8 mouse cellular contexts compared by ENCODE assay signal in the genomic region with DNA sequence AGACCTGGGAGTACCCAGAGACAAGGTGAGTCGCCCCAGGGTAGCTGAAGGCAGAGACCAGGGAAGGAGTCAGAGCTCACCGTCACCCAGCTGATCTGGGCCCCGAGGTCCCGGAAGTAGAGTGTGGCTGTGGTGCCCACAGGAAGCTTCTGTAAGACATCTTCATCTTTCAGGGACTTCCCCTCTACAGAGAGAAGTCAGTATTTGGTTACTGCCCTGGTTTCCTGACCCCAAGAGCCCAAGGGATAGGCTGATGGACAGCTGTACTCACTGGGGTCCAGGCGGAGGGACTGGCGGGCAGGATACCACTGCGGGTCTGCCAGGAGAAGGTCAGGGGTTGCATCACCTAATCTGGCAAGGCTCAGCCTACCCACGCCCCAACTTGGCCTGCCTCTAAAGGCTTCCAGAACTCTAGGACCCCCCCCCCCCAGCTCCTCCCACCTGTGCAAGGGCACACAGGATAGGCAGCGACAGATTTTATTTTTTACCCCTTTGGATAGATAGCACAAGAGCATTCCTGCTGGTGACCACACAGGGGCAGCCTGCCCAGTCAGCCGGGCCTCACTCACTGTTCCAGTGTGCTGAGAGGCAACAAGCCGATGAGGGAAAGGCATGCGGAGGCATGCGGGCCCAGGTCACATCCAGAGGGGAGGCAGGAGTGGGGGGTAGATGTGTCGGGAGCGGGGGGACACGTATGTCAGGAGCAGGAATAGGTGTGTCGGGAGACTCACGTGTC. TPM values are rescaled to one million over a fixed set of nuclear protein-coding genes. Genes with fewer than 3 reads are reported as not detected.
DNase-seq lines count a peak whose midpoint lies in the region; ATAC-seq lines count a peak whose summit lies in the region.
"Had no signal": no experiment of that assay in that cellular context is flagged by ENCODE, and none has a peak within 500 bp of the region (broad histone marks: within the 10 kb centered on the region; RNA-seq: fewer than 3 reads in every experiment).

No protein-coding gene starts in this region.

- no peak overlapping the region for H3K4me2 ChIP-seq in kidney, embryonic 15.5 days

- H3K9me3 ChIP-seq in kidney, embryonic 15.5 days (replicated peaks), result no peaks in the 10 kb centered on the region

- H3K9ac ChIP-seq in kidney, embryonic 15.5 days, result no peak overlapping the region

- peaks cover 67% of the 10 kb centered on the region for H3K4me1 ChIP-seq in kidney, embryonic 15.5 days

- ATAC-seq in kidney, embryonic 15.5 days (replicated peaks; ENCODE audit: low FRiP score), result no peak
- 0 out of 2 replicates have a peak, but pooled peaks have one; percentile 12 for ATAC-seq in frontal cortex, adult (ENCODE audit: low TSS enrichment)

- peak; percentile 24 for DNase-seq in kidney, adult 11 months
- DNase-seq in T-cell, adult 2 months (ENCODE audit: low spot score), result peak; percentile 82
- peak; percentile 49 to 62 for DNase-seq in kidney, postnatal 4 days
- peak; percentile 79 to 80 for DNase-seq in natural killer cell, adult 2 months (ENCODE audit: low spot score in 2 of 2)
- no peak for DNase-seq in embryo, embryonic 10 days (ENCODE audit: low spot score)

- no peak overlapping the region for H3K4me3 ChIP-seq in kidney, embryonic 15.5 days (replicated peaks)

- no peak overlapping the region for H3K27ac ChIP-seq in kidney, embryonic 15.5 days

- WGBS in kidney, embryonic 15.5 days, result 78% methylated on average over 18 of the region's 18 CpGs

- H3K36me3 ChIP-seq in kidney, embryonic 15.5 days, result peaks cover 51% of the 10 kb centered on the region

- no peaks in the 10 kb centered on the region for H3K27me3 ChIP-seq in kidney, embryonic 15.5 days

RNA-seq across cellular contexts. Expression of a gene that starts 6.8 kb away (rescaled TPM):
- polyA plus RNA-seq in kidney, embryonic 15.5 days (2015; fragmentation: Nextera tagmentation; extraction: Ambion mirVana), result 344 and 353 TPM in 2 replicates

RNA-seq across cellular contexts. Expression of a gene that starts 34.5 kb away (rescaled TPM):
- polyA plus RNA-seq in kidney, embryonic 15.5 days (2015; fragmentation: Nextera tagmentation; extraction: Ambion mirVana), result 577 and 605 TPM in 2 replicates

RNA-seq across cellular contexts. Expression of a gene that starts 34.7 kb away (rescaled TPM):
- 59.1 and 60.4 TPM in 2 replicates for polyA plus RNA-seq in kidney, embryonic 15.5 days (2015; fragmentation: Nextera tagmentation; extraction: Ambion mirVana)

RNA-seq across cellular contexts. Expression of a gene that starts 37.7 kb away (rescaled TPM):
- polyA plus RNA-seq in kidney, embryonic 15.5 days (2015; fragmentation: Nextera tagmentation; extraction: Ambion mirVana), result not detected in 2 replicates
- polyA plus RNA-seq: large intestine, adult 2 months had no signal
